Mouse (Mus musculus): ENCODE results near the gene Btg4. TPM values are rescaled to one million over a fixed set of nuclear protein-coding genes. Genes with fewer than 3 reads are reported as not detected.
"Not testable (repeated sequence)": the region's sequence is repeated elsewhere in the genome, so short reads cannot be mapped to it uniquely, and the experiment has no call there.

Gene Btg4
- total and polyA plus RNA-seq, 3 experiments, result not detected

- no peak overlapping the region for H3K27ac ChIP-seq (ENCODE audit: insufficient read depth, low read depth)
- no peak overlapping the region for H3K4me3 ChIP-seq (replicated peaks in 1 of 3; ENCODE audit: low read depth in 2 of 3, low read length in 2 of 3, poor library complexity in 1 of 3)
- H3K9me3 ChIP-seq (replicated peaks; ENCODE audit: low read length), result no peaks in the 10 kb centered on the region
- no peak overlapping the region for H3K4me2 ChIP-seq (ENCODE audit: insufficient read depth, low read depth, poor library complexity, severe bottlenecking)
- DNase-seq (ENCODE audit: extremely low read depth), result no peak
- TF ChIP-seq KAT2A (IDR thresholded peaks at IDR 0.05; ENCODE audit: insufficient replicate concordance, low read length) (no peak), SMC3 (IDR thresholded peaks at IDR 0.05; ENCODE audit: low read depth, low read length) (no peak), ETS1 (conservative IDR thresholded peaks at IDR 0.05; ENCODE audit: low read depth, low read length) (no peak), ELF1 (IDR thresholded peaks at IDR 0.05; ENCODE audit: low read depth, low read length) (no peak), POLR2AphosphoS2 (IDR thresholded peaks at IDR 0.05; ENCODE audit: low read depth, low read length) (no peak), CHD2 (IDR thresholded peaks at IDR 0.05; ENCODE audit: low read length) (no peak), JUN (IDR thresholded peaks at IDR 0.05; ENCODE audit: insufficient read depth, low read depth, low read length) (no peak), ZMIZ1 (IDR thresholded peaks at IDR 0.05; ENCODE audit: low read depth, low read length) (no peak), MEF2A (IDR thresholded peaks at IDR 0.05; ENCODE audit: borderline replicate concordance, low read depth, low read length) (no peak), POLR2A (IDR thresholded peaks at IDR 0.05; ENCODE audit: low read depth, low read length) (no peak)
- no peaks in the 10 kb centered on the region for H3K79me2 ChIP-seq (replicated peaks; ENCODE audit: control insufficient read depth, extremely low read depth, insufficient read depth, poor library complexity, severe bottlenecking)
- no peak overlapping the region for H3K9ac ChIP-seq (ENCODE audit: insufficient read depth, low read depth)
- dilution Hi-C loops (cut with MboI; ENCODE audit: extremely low pct_ligation_motif_present, extremely low pct_unique_long_range_greater_than_20kb, low sequenced_read_pairs) (no loop called here), in situ Hi-C loops (cut with MboI; ENCODE audit: low pct_ligation_motif_present, low pct_unique_long_range_greater_than_20kb, low sequenced_read_pairs) (loop anchor here (25.0 kb wide), 1 partner anchor 301 kb away; the partner anchor contains the start of gene Ppp2r1b)
- no peaks in the 10 kb centered on the region for H3K36me3 ChIP-seq (replicated peaks in 1 of 2; ENCODE audit: control insufficient read depth in 1 of 2, insufficient read depth in 1 of 2, low read length in 1 of 2)
- H3K27me3 ChIP-seq (replicated peaks), result no peaks in the 10 kb centered on the region
- H3K4me1 ChIP-seq (ENCODE audit: control insufficient read depth in 1 of 2, insufficient read depth in 2 of 2), result no peaks in the 10 kb centered on the region
Measured at GRCm38 (mm10) chr9:51137836-51138235, 77.1 kb downstream of the Btg4 start.

- TF ChIP-seq KAT2A (IDR thresholded peaks at IDR 0.05; ENCODE audit: insufficient replicate concordance, low read length) (no peak), ZC3H11A (IDR thresholded peaks at IDR 0.05; ENCODE audit: low read depth, low read length) (no peak), JUN (IDR thresholded peaks at IDR 0.05; ENCODE audit: insufficient read depth, low read depth, low read length) (no peak), ETS1 (conservative IDR thresholded peaks at IDR 0.05; ENCODE audit: low read depth, low read length) (no peak), NRF1 (IDR thresholded peaks at IDR 0.05; ENCODE audit: low read depth, low read length) (no peak), USF2 (conservative IDR thresholded peaks at IDR 0.05; ENCODE audit: low read depth, low read length) (no peak), SMC3 (IDR thresholded peaks at IDR 0.05; ENCODE audit: low read depth, low read length) (no peak), POLR2AphosphoS2 (IDR thresholded peaks at IDR 0.05; ENCODE audit: low read depth, low read length) (no peak), POLR2A (IDR thresholded peaks at IDR 0.05; ENCODE audit: low read depth, low read length) (no peak), ZNF384 (IDR thresholded peaks at IDR 0.05; ENCODE audit: low read depth, low read length) (no peak), MYC (IDR thresholded peaks at IDR 0.05; ENCODE audit: low read depth, low read length) (no peak), SIN3A (IDR thresholded peaks at IDR 0.05; ENCODE audit: low read length) (no peak)
- Histone ChIP-seq H3K4me3 (replicated peaks in 1 of 3; ENCODE audit: low read depth in 2 of 3, low read length in 2 of 3, poor library complexity in 1 of 3) (no peak overlapping the region), H3K4me1 (ENCODE audit: control insufficient read depth in 1 of 2, insufficient read depth in 2 of 2) (no peaks in the 10 kb centered on the region), H3K27me3 (replicated peaks) (no peaks in the 10 kb centered on the region), H3K9ac (ENCODE audit: insufficient read depth, low read depth) (no peak overlapping the region), H3K4me2 (ENCODE audit: insufficient read depth, low read depth, poor library complexity, severe bottlenecking) (no peak overlapping the region), H3K36me3 (replicated peaks in 1 of 2; ENCODE audit: control insufficient read depth in 1 of 2, insufficient read depth in 1 of 2, low read length in 1 of 2) (no peaks in the 10 kb centered on the region), H3K9me3 (replicated peaks; ENCODE audit: low read length) (no peaks in the 10 kb centered on the region), H3K79me2 (replicated peaks; ENCODE audit: control insufficient read depth, extremely low read depth, insufficient read depth, poor library complexity, severe bottlenecking) (no peaks in the 10 kb centered on the region), H3K27ac (ENCODE audit: insufficient read depth, low read depth) (no peak overlapping the region)
- in situ Hi-C loops (cut with MboI; ENCODE audit: low pct_ligation_motif_present, low pct_unique_long_range_greater_than_20kb, low sequenced_read_pairs) (loop anchor here (25.0 kb wide), 1 partner anchor 301 kb away; the partner anchor contains the start of gene Ppp2r1b), dilution Hi-C loops (cut with MboI; ENCODE audit: extremely low pct_ligation_motif_present, extremely low pct_unique_long_range_greater_than_20kb, low sequenced_read_pairs) (no loop called here)
- no peak for DNase-seq (ENCODE audit: extremely low read depth)
Measured at GRCm38 (mm10) chr9:51138301-51138700, 77.6 kb downstream of the Btg4 start.

- H3K4me2 ChIP-seq (ENCODE audit: insufficient read depth, low read depth, poor library complexity, severe bottlenecking); H3K9me3 ChIP-seq (replicated peaks; ENCODE audit: low read length); H3K4me1 ChIP-seq (ENCODE audit: control insufficient read depth in 1 of 2, insufficient read depth in 2 of 2); H3K36me3 ChIP-seq (replicated peaks in 1 of 2; ENCODE audit: control insufficient read depth in 1 of 2, insufficient read depth in 1 of 2, low read length in 1 of 2); H3K4me3 ChIP-seq (replicated peaks in 1 of 3; ENCODE audit: low read depth in 2 of 3, low read length in 2 of 3, poor library complexity in 1 of 3); DNase-seq (ENCODE audit: extremely low read depth); H3K79me2 ChIP-seq (replicated peaks; ENCODE audit: control insufficient read depth, extremely low read depth, insufficient read depth, poor library complexity, severe bottlenecking); H3K27me3 ChIP-seq (replicated peaks); dilution Hi-C loops (cut with MboI; ENCODE audit: extremely low pct_ligation_motif_present, extremely low pct_unique_long_range_greater_than_20kb, low sequenced_read_pairs); H3K27ac ChIP-seq (ENCODE audit: insufficient read depth, low read depth); H3K9ac ChIP-seq (ENCODE audit: insufficient read depth, low read depth): not testable (repeated sequence)
- in situ Hi-C loops (cut with MboI; ENCODE audit: low pct_ligation_motif_present, low pct_unique_long_range_greater_than_20kb, low sequenced_read_pairs), result loop anchor here (25.0 kb wide), 1 partner anchor 302 kb away; the partner anchor contains the start of gene Ppp2r1b
Measured at GRCm38 (mm10) chr9:51139401-51139800, 78.7 kb downstream of the Btg4 start.

All from CH12.LX (cell line).